Mouse (Mus musculus) adrenal gland, adult 18-20 months (tissue): Measurements from ENCODE around the gene Rab44. TPM values are rescaled to one million over a fixed set of nuclear protein-coding genes. Genes with fewer than 3 reads are reported as not detected.

Experiments used
- DNase-seq, 2 experiments: peaks; one replicate each; pipeline ENCODE4 v3.0.0; 2021 to 2022; ENCODE audit warnings: low spot score in 2 of 2
- total RNA-seq, 2 experiments: library from RNA; stranded (reverse); gene quantifications; 1 replicate in 1 of 2; 2 replicates in 1 of 2; pipeline ENCODE4 v1.2.3; 2021

Rab44 gene
- total RNA-seq, 2 experiments from 2014 or later = 0.20 to 0.54 TPM

DNA sequence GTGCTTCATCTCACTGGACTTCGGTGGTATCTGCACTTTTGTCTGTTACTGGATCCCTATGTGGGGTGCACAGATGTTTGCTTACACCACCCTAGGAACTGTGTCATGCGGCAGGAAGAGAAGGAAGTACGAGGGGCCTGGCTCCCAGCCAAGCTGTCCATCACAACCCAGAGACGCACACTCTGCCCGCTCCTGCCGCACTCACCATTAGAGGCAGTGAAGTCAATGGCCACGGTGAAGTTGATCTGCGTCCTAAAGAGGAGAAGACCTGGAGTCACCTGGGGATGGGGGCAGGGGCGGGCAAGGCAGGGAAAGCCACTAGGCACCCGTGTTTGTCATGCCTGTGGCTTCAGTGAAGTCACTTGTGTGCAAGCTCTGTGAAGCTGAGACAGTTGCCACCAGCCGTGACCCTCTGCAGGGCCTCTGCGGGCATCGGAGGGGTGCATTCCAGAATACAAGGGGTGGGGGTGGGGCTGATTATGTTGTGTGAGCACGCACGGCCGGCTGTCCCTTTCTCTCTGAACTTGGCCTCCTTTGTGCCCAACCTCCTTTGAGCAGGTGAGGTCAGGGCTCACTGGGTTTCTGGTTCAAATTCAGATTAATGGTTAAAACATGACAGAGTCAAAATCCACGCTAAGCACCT, 50.6 kb downstream of the Rab44 start:
- no peak for DNase-seq

DNA sequence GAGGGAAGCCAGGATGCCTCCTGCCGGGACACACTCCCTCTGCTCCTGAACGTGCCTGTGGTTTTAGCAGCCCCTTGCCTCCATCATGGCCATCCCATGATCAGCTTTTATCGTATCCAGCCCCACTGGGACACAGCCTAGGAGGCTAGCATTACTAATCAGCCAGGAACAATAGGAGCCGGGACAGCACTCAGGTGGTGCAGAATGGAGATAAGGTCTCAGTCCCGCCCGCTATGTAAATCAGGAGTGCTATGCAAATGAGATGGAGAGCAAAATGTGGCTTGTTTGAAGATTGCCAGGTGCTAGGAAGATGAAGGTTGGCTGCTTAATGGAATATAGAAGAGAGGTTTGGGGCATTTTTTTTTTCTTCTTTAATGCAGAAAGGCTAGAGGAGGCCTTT, 51.5 kb downstream of the Rab44 start:
- no peak for DNase-seq

DNA sequence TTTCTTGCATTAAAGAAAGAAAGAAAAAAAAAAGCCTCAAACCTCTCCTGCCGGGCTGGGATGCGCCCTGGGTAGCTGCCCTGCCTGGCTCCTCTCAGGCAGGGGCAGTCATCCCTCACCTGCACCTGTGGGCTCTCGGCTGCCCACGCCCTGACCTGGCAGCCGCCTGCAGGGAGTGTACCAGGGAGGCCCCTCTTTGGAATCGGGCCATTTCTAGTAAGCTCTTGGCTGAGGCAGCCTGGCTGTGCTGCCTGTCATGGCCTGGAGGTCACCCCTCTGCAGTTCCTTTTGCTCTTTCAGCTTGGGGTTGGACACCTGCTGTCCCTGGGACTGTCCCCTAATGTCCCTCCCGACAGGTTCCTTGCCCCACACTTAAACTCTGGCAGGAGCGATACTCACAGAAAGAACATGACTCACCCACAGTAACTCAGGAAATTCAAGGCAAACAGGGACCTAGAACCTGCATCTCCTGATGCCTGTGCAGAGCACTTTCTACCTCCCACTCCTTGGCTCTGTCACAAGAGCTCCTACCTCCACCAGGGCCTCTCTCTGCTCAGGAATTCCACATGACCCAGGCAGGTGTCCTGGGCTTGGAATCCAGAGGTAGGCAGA, 52.1 kb downstream of the Rab44 start:
- DNase-seq = no peak

DNA sequence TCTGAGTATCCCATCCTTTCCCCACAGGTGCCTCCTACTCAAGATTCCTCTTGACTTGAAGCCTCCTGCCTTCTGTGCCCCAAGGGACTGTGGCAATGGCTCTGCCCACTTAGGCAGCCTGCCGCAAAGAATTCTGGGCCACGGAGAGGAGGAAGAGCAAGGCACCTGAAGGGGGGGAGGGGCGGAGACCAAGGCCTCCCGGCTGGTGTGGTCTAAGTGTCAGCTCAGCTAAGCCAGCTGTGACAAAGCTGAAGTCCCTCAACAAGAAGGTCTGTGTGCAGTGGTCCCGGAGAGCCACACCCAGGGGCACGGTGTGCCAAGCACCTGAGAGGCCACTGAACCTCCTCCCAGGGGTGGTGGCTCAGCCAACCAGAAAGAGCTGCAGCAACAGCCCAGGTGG, 53.4 kb downstream of the Rab44 start:
- no peak for DNase-seq

DNA sequence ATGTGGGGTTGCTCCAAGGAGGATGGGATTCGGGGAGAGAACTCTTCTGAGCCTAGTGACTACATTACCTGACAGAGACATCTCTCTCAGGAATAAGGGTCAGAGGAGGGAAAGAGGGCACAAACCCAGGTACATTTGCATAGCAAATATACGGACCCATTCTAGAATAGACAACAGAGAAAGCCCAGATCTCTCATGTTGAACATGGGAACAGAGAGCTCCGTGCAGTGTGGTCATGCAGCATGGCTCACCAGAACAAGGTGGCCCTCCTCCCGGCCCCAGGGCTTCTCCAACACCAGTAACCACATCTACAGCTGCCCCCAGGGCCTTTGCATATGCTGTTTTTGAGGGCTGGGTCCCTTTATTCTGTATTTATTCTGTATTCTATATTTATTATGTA, 54.5 kb downstream of the Rab44 start:
- no peak for DNase-seq

DNA sequence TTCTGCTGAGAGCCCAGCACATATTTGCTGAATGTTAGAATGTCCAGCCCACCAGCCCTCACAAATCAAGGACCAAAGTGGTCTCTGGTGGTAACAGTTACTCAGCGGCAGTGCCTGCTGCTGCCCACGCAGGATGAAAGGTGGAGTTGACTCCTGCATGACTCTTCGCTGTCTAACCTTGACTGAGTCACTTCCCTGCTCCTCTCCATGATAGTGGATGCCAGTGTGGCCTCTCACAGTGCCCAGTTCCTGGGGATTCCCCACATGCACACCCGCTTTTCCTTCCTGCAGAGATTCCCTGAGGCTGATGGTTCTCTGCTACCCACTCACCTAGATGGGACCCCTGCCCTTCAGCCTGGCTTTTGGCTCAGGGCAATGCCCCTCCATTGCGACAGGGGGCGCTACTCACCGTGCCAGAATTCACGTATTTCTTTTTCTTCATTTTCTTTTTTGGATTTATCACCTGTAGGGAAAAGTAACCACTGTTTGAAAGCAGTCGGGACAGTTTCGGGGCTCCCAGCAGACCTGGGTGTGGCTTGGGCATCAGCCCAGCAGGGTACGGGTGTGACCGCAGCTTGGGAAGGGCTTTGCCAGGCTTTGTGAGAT, 55.2 kb downstream of the Rab44 start:
- peak in 1 of 2 experiments; percentile 27 for DNase-seq

DNA sequence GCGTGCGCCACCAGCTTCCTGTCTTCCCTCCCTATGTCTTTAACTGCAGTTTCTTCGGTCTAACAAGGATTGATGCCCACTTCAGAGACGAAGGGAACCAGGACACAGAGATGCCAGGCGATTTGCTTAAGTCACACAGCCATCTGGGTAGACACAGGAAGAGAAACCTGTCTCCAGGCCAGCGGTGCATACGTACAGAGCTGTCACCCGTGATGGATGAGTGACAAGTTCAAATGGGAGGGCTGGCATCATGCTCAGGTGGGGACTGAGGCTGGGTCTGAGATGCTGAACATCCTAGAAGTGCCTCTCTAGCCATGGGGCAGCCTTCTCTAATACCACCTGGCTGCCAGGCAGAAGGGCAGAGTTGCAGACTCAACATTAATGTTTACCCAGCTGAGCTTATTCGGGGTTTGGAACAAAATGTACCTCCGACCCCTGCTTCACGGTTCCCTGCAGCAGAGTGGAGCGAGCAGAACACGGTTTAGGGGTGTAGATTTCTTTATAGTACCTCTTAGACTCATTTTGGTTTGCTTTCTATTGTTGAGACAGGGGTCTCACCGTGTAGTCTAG, 56.6 kb downstream of the Rab44 start:
- DNase-seq = no peak

DNA sequence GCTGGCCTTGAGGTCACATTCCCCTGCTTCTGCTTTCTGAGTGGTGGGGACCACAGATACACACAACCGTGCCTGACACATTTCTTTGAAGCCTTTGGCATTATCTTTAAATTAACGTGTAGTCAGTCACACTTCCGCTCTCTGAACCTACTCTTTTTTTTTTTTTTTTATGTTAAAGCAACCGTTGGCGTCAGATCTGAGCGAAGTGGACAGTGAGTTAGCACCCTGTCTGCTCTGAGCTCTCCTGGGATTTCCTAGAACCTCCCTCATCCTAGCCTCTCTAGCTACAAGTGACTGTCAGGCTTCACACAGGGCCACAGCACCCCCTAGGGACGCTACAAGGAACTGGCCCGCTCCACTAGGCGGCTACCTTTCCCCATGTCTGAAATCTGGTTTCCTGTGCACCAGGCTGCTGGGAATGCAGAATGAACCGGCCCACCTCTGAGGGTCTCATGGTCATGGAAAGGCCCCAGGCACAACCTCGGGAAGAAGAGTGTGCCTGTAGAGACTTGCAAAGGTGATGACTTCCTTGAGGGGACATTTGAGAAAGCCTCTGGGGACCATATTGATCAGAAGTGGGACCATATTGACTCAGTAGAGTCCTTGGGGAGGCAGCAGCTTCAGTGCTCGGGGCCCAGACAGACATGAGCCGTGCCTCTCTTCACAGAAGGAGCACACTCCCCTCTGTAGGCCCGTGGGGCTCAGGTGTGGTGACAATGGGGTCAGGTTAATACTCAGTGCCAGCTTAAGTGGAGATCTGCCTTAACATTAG, 57.2 kb downstream of the Rab44 start:
- peak; percentile 78 to 86 for DNase-seq

DNA sequence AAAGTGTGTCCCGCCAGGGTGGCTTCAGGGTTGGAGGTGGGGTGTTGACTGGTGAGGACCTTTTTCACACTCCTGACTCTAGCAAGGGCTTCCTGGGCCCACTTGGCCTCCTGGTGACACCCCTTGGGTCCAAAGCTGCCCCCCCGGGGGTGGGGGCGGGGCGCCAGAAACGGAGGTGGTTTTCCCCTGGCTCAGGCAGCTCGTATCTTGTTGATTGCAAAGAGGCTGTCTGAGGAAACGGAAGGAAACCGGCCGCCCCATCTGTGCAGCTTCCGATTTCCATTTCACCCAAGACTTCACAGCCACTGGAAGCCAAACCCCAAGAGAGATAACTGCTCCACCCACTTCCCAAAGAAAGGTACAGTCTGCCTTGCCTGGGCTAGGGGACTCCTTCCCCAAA, 58.1 kb downstream of the Rab44 start:
- DNase-seq = no peak

DNA sequence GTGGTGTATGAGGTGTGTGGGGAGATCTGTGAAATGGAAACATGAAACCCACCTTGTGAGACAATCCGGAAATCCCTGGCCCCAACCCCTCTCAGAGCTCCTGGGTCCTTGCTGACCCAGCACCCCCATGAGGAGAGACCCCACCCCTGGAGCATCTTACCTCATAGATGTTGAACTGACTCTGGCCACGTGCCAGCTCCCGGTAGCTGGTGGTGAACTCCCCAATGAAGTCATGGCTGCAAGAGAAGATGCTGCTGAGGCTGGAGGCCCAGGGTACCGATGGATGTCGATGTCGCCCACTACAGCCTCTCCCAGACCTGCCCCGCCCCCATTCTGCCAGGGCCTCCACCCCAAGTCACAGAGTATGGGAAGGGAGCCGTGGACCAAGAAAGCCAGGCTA, 59.2 kb downstream of the Rab44 start:
- DNase-seq = no peak

DNA sequence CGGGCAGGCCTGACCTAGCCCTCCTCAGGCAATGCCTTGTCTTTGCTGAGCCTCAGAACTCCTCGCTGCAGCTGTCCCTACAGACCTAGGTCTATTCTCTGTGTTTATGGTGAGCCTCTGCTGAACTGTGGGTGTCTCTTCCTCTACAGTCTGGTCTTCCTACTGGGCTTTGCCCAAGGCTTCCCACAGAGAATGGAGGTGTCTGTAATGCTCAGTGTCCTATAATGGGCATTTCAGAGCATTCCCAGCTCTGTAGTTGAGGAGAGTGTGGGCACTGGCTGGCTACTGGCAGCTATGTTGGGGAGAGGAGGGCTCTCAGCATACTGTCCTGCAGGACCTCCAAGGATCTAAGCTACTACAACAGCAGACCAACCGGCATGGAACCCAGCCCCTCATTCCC, 61.7 kb downstream of the Rab44 start:
- DNase-seq = no peak

DNA sequence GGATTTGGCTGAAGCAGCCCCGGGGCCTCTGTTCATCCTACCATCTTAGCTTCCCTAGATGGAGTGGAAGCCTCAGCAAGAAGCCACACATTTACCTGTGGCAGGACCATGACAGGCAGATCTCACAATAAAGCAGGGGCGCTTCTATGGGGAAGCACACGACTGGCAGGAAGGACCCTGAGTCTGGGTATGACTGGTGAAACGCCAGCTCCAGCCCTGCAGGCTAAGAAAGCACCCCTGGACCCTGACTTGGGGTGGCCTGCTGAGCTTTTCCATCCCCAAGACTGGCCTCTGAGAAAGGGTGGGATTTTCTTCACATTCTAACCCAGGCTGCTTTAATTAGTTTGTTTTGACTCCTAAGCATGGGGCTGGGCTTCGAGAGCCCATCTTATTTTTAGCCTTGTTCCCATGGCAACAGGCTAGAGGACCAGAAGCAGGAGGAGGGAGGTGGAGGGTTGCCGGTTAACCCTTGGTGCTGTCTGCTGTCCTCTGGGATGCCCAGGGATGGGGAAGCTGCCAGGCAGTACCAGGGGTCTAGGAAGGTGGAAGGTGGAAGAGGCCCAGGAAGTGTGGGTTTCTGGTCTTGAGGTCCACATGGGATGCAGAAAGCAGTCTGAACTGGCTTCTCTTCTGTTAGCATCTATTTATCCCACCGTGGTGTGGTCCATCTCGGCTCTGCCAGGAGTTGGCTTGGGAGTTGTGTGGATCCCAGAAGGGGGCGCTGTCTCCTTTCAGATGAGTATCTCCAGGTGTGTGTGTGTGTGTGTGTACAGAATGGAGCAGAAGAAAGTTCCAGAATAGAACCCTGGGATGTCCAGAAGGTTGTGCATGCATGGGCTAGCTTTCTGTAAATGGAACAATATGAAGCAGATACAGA, 62.7 kb downstream of the Rab44 start:
- peak; percentile 66 to 67 for DNase-seq

DNA sequence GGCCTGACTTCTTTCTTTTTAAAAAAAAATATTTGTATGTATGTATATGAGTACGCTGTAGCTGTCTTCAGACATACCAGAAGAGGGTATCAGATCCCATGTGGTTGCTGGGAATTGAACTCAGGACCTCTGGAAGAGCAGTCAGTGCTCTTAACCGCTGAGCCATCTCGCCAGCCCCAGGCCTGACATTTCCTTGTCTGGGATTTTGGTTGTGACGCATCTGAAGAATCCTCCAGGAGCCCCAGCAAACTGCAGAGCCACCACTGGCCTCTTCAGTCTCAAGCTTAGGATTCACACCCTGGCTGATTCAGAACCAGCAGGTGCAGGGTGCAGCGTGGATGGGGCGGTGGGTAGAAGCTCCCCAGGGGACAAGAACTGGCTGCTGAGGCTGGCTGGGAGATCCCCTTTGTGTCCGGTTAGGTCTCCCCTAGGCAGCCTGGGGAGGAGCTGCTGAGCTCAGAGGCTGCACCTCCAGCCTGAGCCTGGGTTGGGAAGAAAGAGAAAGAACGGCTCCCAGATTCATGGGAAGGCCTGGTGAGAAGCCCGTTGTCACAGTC, 64.6 kb downstream of the Rab44 start:
- DNase-seq = no peak

DNA sequence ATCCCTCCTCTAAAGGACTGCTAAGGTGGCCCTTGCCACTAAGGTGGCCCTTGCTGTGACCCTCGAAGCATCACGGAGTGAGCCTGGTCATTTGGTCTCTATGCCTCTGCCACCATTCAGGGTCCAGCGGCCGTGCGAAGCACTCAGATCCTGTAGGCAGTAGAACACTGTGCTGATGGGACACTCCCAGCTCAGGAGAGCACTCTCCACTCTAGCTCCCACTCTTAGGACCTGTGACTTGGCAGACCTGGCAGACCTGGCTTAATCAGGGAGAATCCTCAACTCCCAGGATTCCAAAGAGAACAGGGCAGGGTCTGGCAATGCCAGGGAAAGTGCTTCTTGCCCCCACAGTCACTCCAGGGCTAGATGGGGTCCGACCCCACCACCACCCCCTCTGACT, 66.0 kb downstream of the Rab44 start:
- DNase-seq = no peak

DNA sequence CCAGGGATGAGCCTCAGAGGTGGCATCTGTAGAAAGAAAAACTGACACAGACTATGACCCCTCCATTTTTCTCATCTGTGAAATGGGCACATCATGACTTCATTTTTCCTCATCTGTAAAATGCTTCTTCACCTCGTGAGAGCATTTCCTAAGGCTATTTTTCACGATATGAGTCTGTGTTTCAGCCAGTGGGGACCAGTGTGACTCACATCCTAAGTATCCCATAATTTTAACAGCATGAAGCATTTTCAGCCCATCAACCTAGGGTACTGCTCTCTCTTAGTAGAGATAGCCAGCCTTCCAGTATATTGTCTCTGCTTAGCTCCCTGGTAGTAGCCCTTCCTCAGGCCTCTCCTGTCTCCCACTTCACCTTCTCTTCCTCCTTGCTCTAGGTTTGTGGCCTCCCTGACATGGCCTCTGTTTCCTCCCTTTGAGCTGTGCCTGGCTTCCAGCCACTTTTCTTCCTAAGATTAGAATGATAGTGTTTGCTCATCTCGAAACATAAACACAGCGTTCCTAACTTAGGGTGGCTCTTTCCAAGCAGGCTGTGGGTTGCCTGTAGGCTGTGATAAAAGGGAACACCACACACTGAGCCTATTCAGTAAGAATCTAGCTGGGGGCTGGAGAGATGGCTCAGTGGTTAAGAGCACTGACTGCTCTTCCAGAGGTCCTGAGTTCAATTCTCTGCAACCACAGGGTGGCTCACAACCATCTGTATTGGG, 66.6 kb downstream of the Rab44 start:
- no peak for DNase-seq

DNA sequence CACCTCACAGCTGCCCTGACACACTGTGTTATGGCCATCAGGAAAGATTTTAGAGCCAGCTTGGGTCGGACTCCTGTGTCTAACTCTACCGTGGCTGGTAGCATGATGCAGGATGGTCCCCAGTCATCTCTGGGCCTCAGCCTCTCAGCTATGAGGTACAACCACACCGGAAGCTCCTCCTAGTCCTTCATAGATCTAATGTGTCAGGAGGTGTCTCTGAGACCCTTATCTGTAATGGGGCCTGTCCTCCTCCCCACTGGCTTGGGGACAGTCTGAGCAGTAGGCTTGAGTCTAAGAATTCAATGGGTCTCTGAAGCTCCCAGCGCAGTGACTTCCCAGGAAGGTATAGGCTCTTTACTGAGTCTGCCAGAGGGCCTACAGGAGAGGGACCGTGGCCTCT, 67.8 kb downstream of the Rab44 start:
- no peak for DNase-seq

DNA sequence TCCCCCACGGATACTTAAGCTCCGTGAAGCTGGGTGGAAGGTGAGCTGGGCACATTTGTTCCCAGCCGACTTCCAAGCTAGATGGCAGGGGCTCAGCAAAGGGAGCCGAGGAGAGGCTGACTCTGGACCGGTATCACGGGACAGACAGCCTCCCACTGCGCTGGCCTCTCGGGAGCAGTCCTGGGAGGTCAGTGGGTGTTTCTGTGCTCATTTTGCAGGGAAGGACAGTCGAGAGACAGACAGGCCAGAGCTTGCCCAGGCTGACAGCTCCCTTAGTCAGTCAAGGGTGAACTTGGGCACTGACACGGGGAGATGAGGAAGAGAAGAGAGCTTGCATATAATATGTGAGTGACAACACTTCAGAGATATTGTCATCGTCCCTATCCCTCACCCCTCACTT, 69.2 kb downstream of the Rab44 start:
- no peak for DNase-seq

DNA sequence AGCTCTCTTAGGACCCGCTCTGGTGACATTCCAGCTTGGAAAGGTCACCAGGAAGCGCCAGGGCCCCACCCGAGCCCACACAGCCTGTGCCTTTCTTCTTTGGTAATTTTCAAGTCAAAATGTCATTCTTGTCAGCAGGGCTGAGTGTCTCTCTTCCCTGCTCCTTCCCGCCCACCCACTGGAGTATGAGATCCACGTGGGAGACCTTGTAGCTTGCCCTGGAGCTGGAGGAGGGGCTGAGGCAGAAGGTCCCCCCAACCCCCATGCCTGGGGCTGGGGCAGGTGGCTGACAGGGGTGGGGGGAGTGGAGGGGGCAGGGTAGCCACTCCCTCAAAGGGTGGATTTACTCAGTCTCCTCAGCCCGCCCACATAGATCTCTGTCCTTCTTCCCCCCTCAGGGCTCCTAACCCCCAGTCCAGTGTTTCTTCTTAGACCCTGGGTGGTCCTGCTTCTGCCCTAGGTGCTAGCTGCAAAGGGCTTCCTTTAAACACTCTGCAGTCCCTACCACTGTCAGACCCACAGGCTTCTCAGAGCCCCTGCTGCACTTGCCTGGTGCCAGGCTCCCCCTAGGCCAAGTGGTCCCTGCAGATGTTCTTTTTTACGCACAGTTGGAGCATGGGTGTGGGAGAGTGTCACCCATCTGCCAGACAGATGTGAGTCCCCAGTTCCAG, 71.6 kb downstream of the Rab44 start:
- DNase-seq = no peak
